ENCODE assay signal across 9 mouse cellular contexts in the genomic region with DNA sequence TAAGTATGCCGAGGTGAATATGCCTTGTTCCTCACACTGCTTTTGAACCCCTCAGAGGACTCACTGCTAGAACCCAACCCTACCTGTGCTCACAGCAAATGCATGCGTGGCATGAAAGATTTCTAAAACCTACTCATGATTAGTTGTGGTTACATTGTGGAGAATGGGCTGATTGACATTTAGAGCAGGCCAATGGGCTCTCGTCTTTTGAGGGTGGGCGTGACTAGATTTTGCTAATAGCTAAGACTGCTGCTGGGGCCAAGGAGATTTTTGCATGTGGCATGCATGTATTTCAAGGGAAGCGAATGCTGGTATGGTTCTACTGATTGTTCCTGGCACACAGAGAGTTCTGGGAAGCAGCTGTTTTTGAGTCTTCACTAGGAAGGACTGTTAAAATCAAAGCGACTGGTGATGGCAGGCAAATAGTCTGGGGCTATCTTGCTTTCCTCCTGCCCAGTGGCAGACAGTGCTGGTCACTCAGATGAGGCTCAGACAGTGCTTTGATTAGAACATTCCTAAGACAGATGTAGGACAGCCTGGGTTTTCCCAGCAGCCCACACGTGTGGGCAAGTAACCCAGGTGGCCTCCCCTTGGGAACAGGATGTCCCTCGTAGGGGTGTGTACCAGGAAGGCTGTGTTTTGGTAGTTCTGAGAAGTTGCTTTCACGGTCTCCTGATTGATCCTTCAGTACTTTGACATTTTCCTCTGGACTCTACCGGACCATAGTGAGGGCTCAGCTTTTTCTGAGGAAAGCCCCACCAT. TPM values are rescaled to one million over a fixed set of nuclear protein-coding genes. Genes with fewer than 3 reads are reported as not detected.
DNase-seq lines count a peak whose midpoint lies in the region; ATAC-seq lines count a peak whose summit lies in the region.
"Had no signal": no experiment of that assay in that cellular context is flagged by ENCODE, and none has a peak within 500 bp of the region (broad histone marks: within the 10 kb centered on the region; RNA-seq: fewer than 3 reads in every experiment).

No protein-coding gene starts in this region.

- WGBS in forebrain, embryonic 14.5 days = 86% methylated on average over 10 of the region's 10 CpGs
- WGBS in forebrain, embryonic 13.5 days = 84% methylated on average over 10 of the region's 10 CpGs

- no peaks in the 10 kb centered on the region for H3K9me3 ChIP-seq in forebrain, embryonic 14.5 days (replicated peaks; ENCODE audit: control insufficient read depth, low read length)
- no peaks in the 10 kb centered on the region for H3K9me3 ChIP-seq in forebrain, embryonic 13.5 days (replicated peaks)

- no peak overlapping the region for H3K27ac ChIP-seq in forebrain, embryonic 14.5 days (ENCODE audit: low read depth, low read length)
- H3K27ac ChIP-seq in forebrain, embryonic 13.5 days = no peak overlapping the region

- H3K9ac ChIP-seq in forebrain, embryonic 14.5 days (ENCODE audit: low read length) = no peak overlapping the region
- H3K9ac ChIP-seq in forebrain, embryonic 13.5 days = no peak overlapping the region

- no peaks in the 10 kb centered on the region for H3K27me3 ChIP-seq in forebrain, embryonic 14.5 days (replicated peaks; ENCODE audit: control insufficient read depth, insufficient read depth, low read length)
- H3K27me3 ChIP-seq in forebrain, embryonic 13.5 days = no peaks in the 10 kb centered on the region
- no peaks in the 10 kb centered on the region for H3K27me3 ChIP-seq in splenic B cell, adult 2 months (ENCODE audit: control insufficient read depth, insufficient read depth, low read length, poor library complexity, severe bottlenecking)

- DNase-seq in forebrain, embryonic 14.5 days (ENCODE audit: low spot score) = peak; percentile 16
- DNase-seq in retina, postnatal 1 day = peak; percentile 21
- no peak for DNase-seq in retina, embryonic 14.5 days (ENCODE audit: low spot score)
- DNase-seq in induced T-regulatory cell, adult 2 months (ENCODE audit: low read depth) = peak; percentile 82
- DNase-seq in splenic B cell, adult 2 months (ENCODE audit: low read depth, low spot score) = peak; percentile 36
- no peak for DNase-seq in frontal cortex, adult 2 months (ENCODE audit: extremely low spot score in 1 of 2, low spot score in 1 of 2)
- no peak for DNase-seq in gastrocnemius, postnatal 4 days (ENCODE audit: low spot score in 2 of 2)
- DNase-seq: lung, postnatal 10 days had no signal

- no peak overlapping the region for H3K4me2 ChIP-seq in forebrain, embryonic 14.5 days (ENCODE audit: low read length)
- H3K4me2 ChIP-seq in forebrain, embryonic 13.5 days = no peak overlapping the region; the same call in 1 of the 2 replicates

- no peak for ATAC-seq in forebrain, embryonic 14.5 days
- ATAC-seq in forebrain, embryonic 13.5 days = no peak

- no peaks in the 10 kb centered on the region for H3K4me1 ChIP-seq in forebrain, embryonic 14.5 days (ENCODE audit: control insufficient read depth, insufficient read depth, low read length)
- peaks cover 6% of the 10 kb centered on the region; the same call in 1 of the 2 replicates for H3K4me1 ChIP-seq in forebrain, embryonic 13.5 days

- H3K36me3 ChIP-seq in forebrain, embryonic 14.5 days (ENCODE audit: control insufficient read depth, insufficient read depth, low read length) = no peaks in the 10 kb centered on the region
- no peaks in the 10 kb centered on the region for H3K36me3 ChIP-seq in forebrain, embryonic 13.5 days (ENCODE audit: poor library complexity, severe bottlenecking)
- H3K36me3 ChIP-seq in splenic B cell, adult 2 months (ENCODE audit: control insufficient read depth, insufficient read depth, low read length, poor library complexity, severe bottlenecking) = no peaks in the 10 kb centered on the region

- H3K4me3 ChIP-seq in forebrain, embryonic 14.5 days (ENCODE audit: low read depth, low read length) = no peak overlapping the region
- no peak overlapping the region for H3K4me3 ChIP-seq in forebrain, embryonic 13.5 days

RNA-seq across cellular contexts. Expression of a gene that starts 12.6 kb away (rescaled TPM):
- 0.17 and 0.51 TPM in 2 replicates for polyA plus RNA-seq in forebrain, embryonic 14.5 days (2014; fragmentation: Nextera tagmentation; extraction: Ambion mirVana)
- 0.23 and 0.29 TPM in 2 replicates for polyA plus RNA-seq in forebrain, embryonic 13.5 days (2015; fragmentation: Nextera tagmentation; extraction: Ambion mirVana)
- polyA plus RNA-seq in frontal cortex, adult 2 months (2012; rRNA removed) = 0.90 and 1.1 TPM in 2 replicates
- 10 to 100 TPM; 42.5 to 57.1 TPM for total RNA-seq in gastrocnemius, postnatal 4 days (2021)

RNA-seq across cellular contexts. Expression of a gene that starts 27.7 kb away (rescaled TPM):
- not detected in 2 replicates for polyA plus RNA-seq in forebrain, embryonic 14.5 days (2014; fragmentation: Nextera tagmentation; extraction: Ambion mirVana)
- not detected in 2 replicates for polyA plus RNA-seq in forebrain, embryonic 13.5 days (2015; fragmentation: Nextera tagmentation; extraction: Ambion mirVana)
- not detected in 2 replicates for polyA plus RNA-seq in frontal cortex, adult 2 months (2012; rRNA removed)
- total RNA-seq in gastrocnemius, postnatal 4 days (2021) = not detected

RNA-seq across cellular contexts. Expression of a gene that starts 27.8 kb away (rescaled TPM):
- 107 and 126 TPM in 2 replicates for polyA plus RNA-seq in forebrain, embryonic 14.5 days (2014; fragmentation: Nextera tagmentation; extraction: Ambion mirVana)
- 129 and 147 TPM in 2 replicates for polyA plus RNA-seq in forebrain, embryonic 13.5 days (2015; fragmentation: Nextera tagmentation; extraction: Ambion mirVana)
- polyA plus RNA-seq in frontal cortex, adult 2 months (2012; rRNA removed) = 264 and 278 TPM in 2 replicates
- total RNA-seq in gastrocnemius, postnatal 4 days (2021) = 100 to 1,000 TPM; 109 to 129 TPM

RNA-seq across cellular contexts. Expression of a gene that starts 32.6 kb away (rescaled TPM):
- 0.71 and 0.83 TPM in 2 replicates for polyA plus RNA-seq in forebrain, embryonic 14.5 days (2014; fragmentation: Nextera tagmentation; extraction: Ambion mirVana)
- polyA plus RNA-seq in forebrain, embryonic 13.5 days (2015; fragmentation: Nextera tagmentation; extraction: Ambion mirVana) = 0.61 and 1.4 TPM in 2 replicates
- 0.80 and 0.86 TPM in 2 replicates for polyA plus RNA-seq in frontal cortex, adult 2 months (2012; rRNA removed)
- under 1 TPM in 1 of 2 experiments, not detected in 1; 0.20 TPM for total RNA-seq in gastrocnemius, postnatal 4 days (2021)

RNA-seq across cellular contexts. Expression of a gene that starts 58.4 kb away (rescaled TPM):
- polyA plus RNA-seq in forebrain, embryonic 14.5 days (2014; fragmentation: Nextera tagmentation; extraction: Ambion mirVana) = 0.39 and 0.61 TPM in 2 replicates
- 0.25 and 0.45 TPM in 2 replicates for polyA plus RNA-seq in forebrain, embryonic 13.5 days (2015; fragmentation: Nextera tagmentation; extraction: Ambion mirVana)
- polyA plus RNA-seq in frontal cortex, adult 2 months (2012; rRNA removed) = 1.8 and 2.4 TPM in 2 replicates
- total RNA-seq in gastrocnemius, postnatal 4 days (2021) = 1 to 10 TPM; 1.5 to 2.0 TPM

Comparison
In these comparisons a context has a peak if more than half of its experiments do, and no peak if none do; other contexts are left out.
1. DNase-seq: peak in forebrain, embryonic 14.5 days (single experiment), retina, postnatal 1 day (single experiment), induced T-regulatory cell, adult 2 months (single experiment) and splenic B cell, adult 2 months (single experiment); none in retina, embryonic 14.5 days (single experiment), frontal cortex, adult 2 months (0 of 2) and gastrocnemius, postnatal 4 days (0 of 2).